Mouse (Mus musculus) lung, adult 2 months (tissue): ENCODE measurements around the gene Alyref.

ENCODE experiments used
- CTCF ChIP-seq: fragments of 200-500 bp; IDR thresholded peaks from 2 replicates; pipeline ENCODE4 v1.5.1; 2011; ENCODE audit warnings: mild to moderate bottlenecking, low read length, control low read depth; ENCODE audit not compliant: insufficient read depth
- POLR2A ChIP-seq: fragments of 200-500 bp; IDR thresholded peaks from 2 replicates; pipeline ENCODE4 v1.6.1; 2011; ENCODE audit warnings: low read depth, mild to moderate bottlenecking, control low read depth, low read length, borderline replicate concordance; ENCODE audit errors: extremely low read depth

- no peak for TF ChIP-seq POLR2A
- no peak for TF ChIP-seq CTCF
These were observed 8.6 kb upstream of the Alyref start for GRCm38 (mm10) chr11:120606764-120607163.
